Mouse (Mus musculus) kidney, adult 18-20 months (tissue): ENCODE results near the gene Slc6a5.
"Not testable (repeated sequence)": the region's sequence is repeated elsewhere in the genome, so short reads cannot be mapped to it uniquely, and the experiment has no call there.

Experiments
- DNase-seq: peaks from one replicate; pipeline ENCODE4 v3.0.0; 2021

Slc6a5 gene

DNA sequence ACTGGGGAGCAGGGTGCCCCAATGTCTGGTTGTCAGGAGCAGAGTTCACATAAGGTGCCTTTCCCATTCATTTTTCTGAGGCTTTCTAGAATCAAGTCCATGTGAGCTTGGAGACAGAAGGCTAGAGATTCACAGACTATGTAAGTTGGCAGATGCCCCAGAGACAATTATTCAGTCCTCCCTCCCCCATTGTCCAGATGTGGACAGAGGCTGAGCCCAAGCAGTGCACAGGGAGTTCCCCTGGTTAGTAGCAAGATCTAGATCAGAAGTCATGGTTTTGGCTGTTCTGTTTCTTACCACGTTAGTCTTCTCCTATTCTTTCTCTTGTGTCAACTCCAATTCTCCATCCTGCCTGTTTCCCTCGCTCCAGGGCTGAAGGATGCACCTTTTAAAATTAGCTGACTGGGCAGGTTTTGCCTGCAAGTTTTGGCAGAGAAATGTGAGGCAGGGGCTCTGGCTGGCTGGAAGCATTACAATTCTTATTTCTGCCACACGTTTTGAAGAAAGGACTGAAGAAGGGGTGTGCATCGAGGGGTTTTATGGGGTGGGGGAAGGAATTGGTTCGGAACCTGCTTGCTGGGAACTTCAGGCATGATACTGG is 3.9 kb downstream of the Slc6a5 start:
- DNase-seq: no peak

DNA sequence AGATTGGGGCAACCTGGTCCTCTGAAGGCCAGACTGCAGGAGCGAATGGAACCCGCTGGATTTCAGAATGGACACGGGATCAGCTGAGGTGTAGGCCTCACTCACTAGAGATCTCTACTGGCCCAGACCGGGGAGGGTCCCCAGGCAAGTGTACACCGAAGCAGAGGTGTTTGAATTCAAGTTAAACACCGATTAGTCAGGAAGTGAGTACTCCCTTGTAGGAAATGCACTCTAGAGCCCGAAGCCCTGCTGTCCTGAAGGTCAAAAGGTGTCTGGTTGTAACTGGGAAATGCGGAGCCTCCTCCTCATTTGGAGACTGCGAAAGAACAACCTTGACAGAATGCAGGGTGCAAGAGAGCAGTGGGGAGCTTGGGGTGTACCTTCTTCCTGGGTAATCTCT is 5.0 kb downstream of the Slc6a5 start:
- no peak for DNase-seq

DNA sequence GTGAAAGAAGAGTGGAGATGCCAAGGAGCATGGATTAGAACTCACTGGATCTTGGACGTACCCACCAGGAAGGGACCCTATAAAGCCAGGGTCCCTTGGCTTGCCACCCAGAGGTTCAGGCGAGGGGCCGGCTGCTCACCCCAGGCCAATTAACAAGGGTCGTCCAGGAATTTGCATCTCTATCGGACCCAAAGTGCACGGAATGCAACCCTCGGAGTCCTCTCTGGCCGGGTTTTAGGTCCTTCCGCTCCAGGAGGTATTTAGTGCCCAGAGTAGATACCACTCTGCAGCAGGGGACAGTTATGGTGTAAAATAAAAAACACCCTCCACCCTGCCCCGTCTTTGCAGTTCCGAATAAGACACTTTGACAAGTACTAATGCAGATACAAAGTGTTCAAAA is 5.5 kb downstream of the Slc6a5 start:
- no peak for DNase-seq

DNA sequence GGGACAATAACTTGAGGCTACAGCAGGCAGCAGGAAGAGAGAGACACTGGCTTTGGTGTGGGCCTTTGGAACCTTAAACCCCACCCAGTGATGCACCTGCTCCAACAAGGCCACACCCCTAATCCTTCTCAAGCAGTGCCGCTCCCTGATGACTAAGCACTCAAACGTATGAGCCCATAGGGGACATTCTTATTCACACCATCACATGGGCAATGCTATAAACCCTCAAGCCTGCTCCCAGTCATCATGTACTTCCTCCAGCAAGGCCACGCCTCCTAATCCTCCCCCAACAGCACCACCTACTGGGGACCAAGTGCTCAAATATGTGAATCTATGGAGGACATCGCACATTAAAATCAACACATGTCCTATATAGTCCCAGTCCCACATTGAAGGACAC is 9.5 kb downstream of the Slc6a5 start:
- DNase-seq: no peak

DNA sequence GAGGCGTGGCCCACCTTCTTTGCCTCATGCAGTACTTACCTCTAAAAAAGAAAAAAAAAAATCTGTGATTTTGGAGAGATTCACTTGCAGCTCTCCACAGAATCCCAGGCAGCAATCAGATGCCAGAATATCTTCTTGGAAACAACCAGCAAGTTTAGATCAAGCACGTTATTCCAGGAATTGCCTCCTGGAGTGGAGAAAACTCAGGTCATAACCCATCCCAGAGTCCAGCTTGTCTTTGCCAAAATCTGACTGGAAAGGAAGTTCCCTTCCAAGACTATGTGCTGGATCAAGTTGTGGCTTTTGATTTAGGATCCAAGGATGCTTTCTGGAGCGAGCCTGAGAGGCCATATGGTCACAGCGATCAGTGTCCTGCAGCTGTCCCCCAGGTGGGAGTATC is 10.8 kb downstream of the Slc6a5 start:
- no peak for DNase-seq

DNA sequence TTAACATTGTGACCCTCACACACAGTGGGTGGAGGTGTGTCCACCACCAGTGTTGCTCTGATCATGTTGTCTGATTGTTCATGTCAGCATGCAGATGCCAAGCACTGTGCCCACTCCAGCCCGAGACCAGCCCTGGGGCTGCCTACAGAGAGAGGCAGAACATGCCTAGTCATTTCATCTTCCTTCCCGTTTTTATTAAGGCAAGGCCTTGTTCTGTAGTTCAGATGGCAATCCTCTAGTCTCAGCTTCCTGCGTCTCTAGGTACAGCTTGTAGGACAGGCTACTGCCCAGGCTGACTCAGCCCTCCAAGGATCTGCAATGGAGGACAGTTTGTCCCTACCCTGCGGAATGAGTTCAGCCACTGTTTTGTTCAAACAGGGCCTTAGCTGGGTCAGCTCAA is 13.0 kb downstream of the Slc6a5 start:
- peak; percentile 11 for DNase-seq

DNA sequence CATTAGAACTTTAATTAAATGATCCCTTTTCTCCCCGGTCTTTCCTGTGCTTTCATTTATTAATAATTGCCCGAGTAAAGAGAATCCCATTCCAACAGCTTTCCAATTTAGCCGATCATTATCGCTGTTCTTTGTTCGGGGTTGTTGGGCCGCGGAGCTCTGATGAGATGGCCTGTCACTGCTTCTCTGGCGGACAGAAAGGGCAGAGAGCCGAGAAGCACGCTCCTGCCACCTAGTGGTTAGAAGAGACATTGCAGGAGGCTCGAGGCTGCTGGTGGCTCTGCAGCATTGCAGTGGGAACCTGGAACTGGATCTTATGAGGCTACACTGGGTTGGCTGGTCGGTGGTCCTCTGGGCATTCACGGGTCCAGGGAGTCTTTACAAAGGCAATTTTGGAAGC is 13.4 kb downstream of the Slc6a5 start:
- DNase-seq: peak; percentile 74

DNA sequence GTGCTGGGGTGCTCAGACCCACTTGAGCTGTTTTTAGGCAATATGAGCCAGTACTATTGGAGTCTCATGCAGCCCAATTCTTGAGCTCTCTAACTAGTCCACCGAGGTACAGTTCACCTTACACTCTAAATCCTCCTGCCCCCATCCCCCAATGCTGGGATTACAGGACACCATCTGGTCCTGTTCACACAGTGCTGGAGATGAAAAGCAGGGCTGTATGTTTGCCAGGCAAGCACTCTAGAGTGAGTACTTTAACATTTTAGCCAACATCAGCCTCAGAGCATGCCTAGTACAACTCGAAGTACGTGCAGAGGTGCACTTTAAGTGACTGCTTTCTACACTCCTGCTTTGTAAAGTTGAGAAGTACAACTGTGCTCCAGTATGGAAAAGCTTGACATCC is 18.6 kb downstream of the Slc6a5 start:
- DNase-seq: no peak

DNA sequence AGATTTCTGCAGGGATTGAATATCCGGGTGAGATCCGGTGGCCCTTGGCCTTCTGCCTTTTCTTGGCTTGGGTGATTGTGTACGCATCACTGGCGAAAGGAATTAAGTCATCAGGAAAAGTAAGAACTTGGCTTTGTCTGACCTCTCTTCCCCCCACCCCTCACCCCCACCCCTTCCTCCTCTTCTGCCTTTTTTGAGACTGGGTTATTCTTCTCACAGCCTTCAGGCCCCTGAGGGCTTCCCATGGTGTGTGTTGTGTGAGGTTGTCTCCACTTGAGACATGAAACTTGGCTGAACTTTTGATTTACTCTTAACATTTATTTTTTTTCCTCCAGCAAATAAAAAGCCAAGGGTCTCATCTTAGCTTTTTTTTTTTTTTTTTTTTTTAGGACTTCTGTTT is 20.1 kb downstream of the Slc6a5 start:
- no peak for DNase-seq

DNA sequence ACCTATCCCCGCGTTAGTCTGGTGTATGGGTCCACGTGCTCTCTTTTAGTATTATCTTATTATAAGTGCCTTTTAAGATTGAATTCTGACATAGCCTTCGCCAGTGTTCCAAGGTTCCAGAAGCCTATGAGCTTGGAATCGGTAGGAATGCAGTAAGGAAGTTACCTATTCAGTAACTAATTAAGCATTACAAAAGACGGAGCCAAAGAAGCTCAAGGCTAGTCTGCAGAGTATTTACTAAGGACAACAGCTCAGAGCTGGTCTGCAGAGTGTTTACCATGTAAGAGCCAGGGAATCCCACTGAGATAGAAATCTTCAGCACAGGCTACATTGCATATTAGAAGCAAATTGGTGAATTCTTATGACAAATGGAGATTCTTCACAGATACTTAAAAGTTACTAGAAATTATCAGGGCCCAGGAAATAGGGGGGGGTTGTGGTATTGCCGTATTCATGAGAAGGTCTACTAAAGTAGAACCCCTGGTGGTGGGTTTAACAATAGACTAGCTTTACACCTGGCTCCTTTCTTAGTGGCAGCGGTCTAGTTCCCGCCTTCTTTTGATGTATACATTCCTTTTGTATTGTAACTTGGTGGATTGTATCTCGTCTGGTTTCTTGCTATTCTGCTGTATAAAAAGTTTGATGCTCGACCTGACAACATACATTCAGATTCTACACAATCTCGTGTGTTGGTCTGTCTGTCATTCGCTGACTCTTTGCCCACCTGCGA is 23.6 kb downstream of the Slc6a5 start:
- not testable (repeated sequence) for DNase-seq

DNA sequence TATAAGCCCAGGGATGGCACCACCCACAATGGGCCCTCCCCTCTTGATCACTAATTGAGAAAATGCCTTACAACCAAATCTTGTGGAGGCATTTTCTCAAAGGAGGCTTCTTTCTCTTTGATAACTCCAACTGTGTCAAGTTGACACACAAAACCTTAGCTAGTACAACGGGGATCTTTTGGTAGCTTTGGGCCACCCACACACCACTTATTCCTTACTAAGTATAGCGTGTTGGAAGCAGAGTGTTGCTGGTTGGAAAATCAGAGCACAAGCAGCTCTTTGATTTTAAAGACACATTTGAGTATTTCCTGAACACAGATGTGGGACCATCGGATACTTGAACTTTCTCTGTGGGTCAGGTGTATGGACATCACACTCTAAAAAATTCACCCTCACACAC is 26.9 kb downstream of the Slc6a5 start:
- no peak for DNase-seq

DNA sequence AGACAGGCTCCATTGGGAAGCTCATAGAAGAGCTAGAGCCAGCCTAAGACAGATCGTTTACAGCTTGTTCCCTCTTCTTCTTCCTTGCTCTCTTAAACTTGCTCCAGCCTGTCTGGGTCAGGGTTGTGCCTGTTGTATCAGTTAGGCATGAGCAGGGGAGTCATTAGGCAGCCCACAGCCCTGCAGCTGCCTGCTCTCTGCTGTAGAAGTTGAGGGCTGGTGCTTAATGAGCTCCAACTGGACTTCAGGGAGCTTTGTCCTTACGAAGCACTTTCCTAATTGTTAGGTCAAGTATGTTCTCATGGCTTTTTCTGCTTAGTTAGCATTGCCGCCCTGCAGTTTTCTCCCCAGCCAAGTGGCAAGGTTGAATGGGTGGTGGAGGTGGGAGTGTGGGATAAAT is 32.1 kb downstream of the Slc6a5 start:
- DNase-seq: no peak

DNA sequence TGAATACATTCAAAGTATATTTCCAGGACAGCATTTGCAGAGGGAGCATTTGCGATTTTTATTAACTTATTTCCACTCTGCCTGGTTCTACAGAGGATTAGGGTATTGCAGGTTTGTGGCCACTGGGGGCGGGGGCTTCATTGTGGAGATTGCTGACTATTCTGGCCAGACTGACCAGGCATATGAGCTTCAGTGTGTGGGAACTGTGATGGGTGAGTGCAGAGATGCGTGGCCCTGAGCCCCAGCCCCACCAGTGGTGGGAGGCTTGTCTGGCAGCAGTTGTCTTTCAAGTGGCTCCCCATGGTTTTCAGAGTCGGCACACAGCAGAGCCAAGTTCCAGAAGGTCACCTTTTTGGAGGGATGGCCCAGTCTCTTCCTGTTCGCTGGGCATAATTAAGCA is 32.5 kb downstream of the Slc6a5 start:
- no peak for DNase-seq

DNA sequence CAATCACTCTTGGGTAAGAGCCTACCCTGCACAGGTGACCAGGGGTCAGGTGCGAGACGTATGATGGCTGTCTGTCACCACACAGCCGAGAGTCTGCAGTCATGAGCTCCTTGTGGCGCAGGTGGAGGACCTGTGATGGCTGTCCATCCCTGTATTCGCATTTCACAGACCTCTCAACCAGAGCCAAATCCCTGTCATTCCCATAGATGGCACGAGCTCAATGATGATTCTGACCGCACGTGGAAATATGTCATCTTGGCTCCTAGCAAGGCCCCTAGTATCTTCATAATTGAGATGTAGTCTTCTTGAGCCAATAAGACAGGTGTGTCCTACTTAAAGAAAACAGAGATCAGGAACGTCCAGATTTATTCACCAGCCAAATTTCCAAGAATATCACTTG is 36.7 kb downstream of the Slc6a5 start:
- DNase-seq: no peak

DNA sequence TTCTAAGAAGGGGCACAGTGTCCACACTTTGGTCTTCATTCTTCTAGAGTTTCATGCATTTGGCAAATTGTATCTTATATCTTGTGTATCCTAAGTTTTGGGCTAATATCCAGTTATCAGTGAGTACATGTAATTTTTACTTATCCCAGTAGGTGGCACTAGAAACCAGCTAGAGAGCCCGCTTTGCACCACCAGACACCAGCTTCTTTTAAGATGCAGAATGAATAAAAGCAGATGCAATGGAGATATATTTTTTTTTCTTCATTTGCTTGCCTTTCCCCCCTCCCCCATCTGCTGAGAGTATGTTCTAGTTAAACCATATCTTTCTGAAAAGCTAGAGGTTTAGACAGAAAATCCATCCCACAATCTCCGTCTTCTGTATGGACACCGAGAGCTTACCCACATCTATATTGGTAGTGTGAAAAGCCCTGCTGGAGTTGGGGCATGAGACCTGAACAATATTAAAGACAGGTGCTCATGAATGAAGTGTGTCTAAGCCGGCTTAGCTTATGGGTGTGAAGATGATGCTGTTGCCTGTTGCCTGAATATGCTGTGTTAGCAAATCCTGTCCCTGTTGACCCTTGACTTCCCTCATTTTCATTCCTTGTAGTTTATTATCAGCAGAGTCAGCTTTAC is 43.7 kb downstream of the Slc6a5 start:
- no peak for DNase-seq

DNA sequence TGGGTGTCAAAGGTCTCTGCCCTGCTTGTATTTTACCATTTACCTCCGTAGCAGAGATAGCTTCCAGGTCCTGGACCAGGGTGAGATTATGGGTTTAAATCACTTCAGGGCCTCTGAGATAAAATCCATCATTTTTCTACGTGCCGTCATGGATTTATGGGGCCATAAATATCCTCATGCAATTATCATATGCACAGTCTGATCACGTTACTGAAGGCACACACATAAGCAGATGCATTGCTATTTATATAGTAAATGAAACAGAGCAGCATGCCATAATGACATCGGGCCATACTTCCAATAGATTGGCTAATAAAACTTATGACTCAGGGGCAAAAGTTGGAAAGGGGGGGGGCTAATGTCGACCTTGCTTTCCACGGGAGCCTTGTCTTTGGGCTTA is 44.9 kb downstream of the Slc6a5 start:
- DNase-seq: no peak

DNA sequence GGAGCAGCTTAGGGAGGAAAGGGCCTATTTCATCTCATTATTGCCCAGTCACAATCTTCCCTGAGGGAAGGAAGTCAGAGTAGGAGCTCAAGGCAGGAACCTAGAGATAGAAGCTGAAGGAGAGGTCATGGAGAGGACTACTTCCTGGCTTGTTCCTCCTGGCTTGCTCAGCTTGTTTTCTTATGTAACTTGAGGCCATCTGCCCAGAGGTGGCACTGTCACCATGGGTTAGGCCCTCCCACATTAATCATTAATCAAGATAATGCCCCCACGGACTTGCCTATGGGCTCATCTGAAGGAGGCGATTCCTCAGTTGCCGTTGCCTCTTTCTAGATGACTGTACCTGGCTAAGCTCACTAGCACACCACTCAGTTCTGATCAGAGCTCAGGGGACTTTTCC is 47.2 kb downstream of the Slc6a5 start:
- DNase-seq: peak; percentile 9

DNA sequence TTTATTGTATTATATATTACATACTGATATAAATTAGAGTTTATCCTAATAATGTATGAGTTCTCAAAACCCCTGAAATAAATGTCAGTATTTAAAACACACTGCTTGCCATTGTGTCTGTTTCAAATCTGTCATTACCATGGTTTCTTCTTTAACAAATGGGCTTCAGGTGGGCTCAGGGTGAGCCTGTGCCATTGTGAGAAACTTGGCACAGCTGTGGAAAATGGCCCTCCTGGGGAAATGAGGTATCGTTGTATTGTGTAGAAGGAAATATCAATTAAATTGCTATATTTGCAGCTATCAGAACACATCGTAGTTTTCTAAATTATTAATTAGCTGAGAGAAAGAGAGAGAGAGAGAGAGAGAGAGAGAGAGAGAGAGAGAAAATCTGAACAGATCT is 53.8 kb downstream of the Slc6a5 start:
- DNase-seq: no peak

DNA sequence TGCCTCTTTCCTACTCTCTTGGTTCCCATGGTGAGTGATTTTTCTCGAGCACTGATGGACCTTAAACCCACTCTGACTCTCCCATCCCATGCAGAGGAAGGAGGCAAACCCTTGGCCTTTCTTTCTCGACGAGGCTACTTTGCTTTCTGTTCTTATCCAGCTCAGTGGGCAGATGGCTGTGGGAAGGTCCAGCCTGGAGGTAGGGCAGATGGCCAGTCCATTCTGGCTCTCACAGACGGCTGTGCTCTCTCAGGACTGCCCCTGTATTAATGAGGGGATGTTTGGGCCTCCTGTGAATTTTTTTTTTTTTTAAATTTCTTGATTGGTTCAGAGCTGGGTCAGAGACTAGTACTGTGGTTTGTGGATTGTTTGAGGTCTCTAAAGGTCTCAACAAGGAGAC is 59.6 kb downstream of the Slc6a5 start:
- no peak for DNase-seq

DNA sequence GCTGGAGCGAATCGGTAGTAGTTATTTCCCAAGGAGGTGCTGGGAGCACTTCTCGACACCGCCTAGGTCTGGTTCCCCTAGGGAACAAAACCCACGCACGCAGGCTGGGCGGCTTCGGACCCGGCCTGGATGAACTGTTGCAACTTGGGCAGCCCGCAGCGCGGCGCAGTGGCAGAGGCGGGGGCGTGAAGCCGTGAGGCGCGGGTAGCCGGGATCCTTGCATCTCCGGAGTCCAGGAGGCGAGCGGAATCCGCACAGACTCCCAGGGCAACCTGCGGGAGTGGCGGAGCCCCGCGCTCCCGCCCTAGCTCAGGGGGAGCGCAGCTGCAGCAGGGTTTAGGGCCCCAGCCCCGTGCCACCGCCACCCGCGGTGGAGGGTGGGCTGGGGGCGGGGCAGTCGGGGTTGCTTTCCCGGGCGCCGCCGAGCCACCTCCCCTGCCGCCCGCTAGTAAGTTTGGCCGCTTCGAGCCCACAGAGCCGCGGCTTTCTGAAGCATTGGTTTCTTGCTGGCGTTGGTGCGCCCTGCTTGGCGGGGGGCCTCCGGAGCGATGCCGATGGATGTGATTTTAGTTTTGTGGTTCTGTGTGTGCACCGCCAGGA is 65.0 kb downstream of the Slc6a5 start, which contains the start of gene Nell1:
TSS of gene Nell1 (plus strand) at position 24 of the 600 bp plus-strand sequence.
- no peak for DNase-seq

DNA sequence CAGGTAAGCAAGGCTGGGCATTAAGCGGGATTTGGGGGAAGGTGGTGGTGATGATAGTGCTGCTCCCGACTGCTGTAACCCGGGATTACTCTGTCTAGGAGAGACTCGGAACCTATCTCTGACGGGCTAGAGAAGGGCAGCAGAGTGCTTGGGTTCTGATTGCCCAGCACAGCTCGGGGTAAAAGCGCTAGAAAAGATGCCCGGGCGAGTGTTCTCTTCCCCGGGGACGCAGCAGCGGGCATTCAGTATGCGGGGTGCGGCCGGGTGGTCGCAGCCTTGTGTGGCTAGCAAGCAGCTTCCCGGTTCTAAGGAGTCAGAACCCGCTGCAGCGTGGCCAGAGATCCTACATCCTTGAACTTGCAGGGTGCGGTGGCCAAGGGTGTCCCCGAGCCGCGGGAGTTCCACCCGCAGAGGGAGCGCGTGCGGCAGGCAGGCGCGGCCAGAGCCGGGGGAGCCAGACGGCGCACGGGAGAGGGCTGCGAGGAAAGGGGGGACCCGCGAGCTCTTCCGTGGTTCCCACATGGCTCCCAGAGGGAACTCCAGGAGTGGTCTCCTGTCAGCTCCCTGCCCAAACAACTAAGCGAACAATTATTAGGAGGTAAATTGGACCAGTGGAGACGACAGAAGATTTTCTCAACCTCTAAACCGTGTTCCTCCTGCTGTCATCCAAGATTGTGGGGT is 65.6 kb downstream of the Slc6a5 start:
- no peak for DNase-seq

DNA sequence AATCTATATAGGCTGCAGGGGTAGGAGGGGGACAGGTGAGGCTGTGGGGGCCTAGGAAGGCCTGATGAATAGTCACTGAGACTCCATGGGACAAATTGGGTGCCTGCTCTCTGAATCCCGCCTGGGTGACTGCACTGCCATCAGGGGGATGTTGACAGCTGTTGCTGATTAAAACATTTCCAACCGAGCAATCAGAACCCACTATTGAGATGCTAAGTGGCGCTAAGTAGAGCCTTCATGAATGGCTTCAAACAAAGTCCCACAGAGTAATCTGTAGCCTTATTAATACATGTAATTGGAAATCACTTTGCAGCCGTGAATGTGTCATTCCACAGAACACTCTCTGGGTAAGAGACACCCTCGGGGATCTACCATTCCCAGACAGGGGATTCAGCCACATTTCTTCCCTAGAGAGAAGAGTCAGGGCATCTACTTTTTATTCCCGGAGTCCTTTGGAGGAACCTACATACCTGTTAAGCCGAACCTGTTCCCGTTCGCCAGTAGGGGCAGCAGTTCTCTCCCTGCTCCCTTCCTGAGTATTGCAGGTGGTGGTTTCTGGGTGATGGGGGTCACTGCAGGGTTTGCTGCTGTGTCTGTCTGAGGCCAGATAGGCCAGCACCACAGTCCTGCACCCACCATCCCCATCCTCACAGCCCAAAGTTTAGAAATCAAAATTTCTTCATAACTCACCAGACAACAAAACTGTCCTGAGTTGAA is 71.7 kb downstream of the Slc6a5 start:
- DNase-seq: no peak

DNA sequence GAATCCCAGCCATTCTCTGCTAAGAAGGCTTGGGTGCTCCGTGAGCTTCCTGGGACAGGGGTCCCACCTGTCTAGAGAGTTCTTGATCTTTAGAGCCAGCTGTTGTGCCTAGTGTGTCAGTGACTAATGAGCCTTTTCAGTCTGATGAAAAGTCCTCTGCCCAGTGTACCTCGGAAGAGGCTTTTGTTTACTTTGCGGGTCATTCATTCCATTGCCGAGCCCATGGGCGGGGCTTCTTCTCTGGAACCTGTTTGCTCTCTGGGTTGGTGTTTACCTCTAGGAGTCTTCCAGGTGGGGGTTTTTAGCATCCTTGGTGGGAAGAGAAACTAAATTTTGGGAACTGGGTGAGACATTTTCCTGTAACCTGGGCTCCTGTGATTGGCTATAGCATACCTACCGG is 74.8 kb downstream of the Slc6a5 start:
- no peak for DNase-seq
